Mouse (Mus musculus): ENCODE measurements around the gene Ttc28. TPM values are rescaled to one million over a fixed set of nuclear protein-coding genes. Genes with fewer than 3 reads are reported as not detected.

The Ttc28 gene
- total and polyA plus RNA-seq, 3 experiments: 1.1 to 1.8 TPM; not detected in 1

- H3K27ac ChIP-seq (ENCODE audit: control insufficient read depth, low read depth, low read length): no peak overlapping the region
- H3K4me1 ChIP-seq (ENCODE audit: control insufficient read depth in 1 of 2, insufficient read depth in 2 of 2, low read length in 2 of 2): no peaks in the 10 kb centered on the region
- no peaks in the 10 kb centered on the region for H3K36me3 ChIP-seq (ENCODE audit: control insufficient read depth in 1 of 2, insufficient read depth in 2 of 2, low read length in 2 of 2)
- DNase-seq (ENCODE audit: low read depth, low spot score): no peak
- H3K9ac ChIP-seq (ENCODE audit: control insufficient read depth, low read depth, low read length, poor library complexity, severe bottlenecking): no peak overlapping the region
- no peaks in the 10 kb centered on the region for H3K27me3 ChIP-seq (ENCODE audit: control insufficient read depth in 1 of 2, insufficient read depth in 2 of 2, low read length in 2 of 2)
- H3K79me2 ChIP-seq (ENCODE audit: control insufficient read depth, insufficient read depth, low read length, poor library complexity): no peaks in the 10 kb centered on the region
- TF ChIP-seq USF2 (IDR thresholded peaks at IDR 0.05; ENCODE audit: borderline replicate concordance in 1 of 2, insufficient read depth in 1 of 2, low read depth in 1 of 2, low read length in 2 of 2) (no peak), MXI1 (IDR thresholded peaks at IDR 0.05; ENCODE audit: low read depth, low read length) (no peak), NELFE (IDR thresholded peaks at IDR 0.05; ENCODE audit: low read depth, low read length) (no peak), POLR2AphosphoS2 (IDR thresholded peaks at IDR 0.05; ENCODE audit: low read length) (no peak)
- no peaks in the 10 kb centered on the region for H3K9me3 ChIP-seq (replicated peaks; ENCODE audit: insufficient read depth, low read length)
- no peak overlapping the region for H3K4me3 ChIP-seq (ENCODE audit: control insufficient read depth in 1 of 2, insufficient read depth in 1 of 2, low read depth in 2 of 2, low read length in 2 of 2)
These were observed 167.4 kb downstream of the Ttc28 start for GRCm38 (mm10) chr5:111046841-111047476.

- no peak for DNase-seq (ENCODE audit: low read depth, low spot score)
- TF ChIP-seq HCFC1 (IDR thresholded peaks at IDR 0.05; ENCODE audit: low read depth, low read length) (no peak), RAD21 (IDR thresholded peaks at IDR 0.05; ENCODE audit: low read depth, low read length) (no peak), SMC3 (IDR thresholded peaks at IDR 0.05; ENCODE audit: low read depth, low read length) (no peak), UBTF (IDR thresholded peaks at IDR 0.05; ENCODE audit: borderline replicate concordance, insufficient read depth, low read depth, low read length) (no peak), ZNF384 (IDR thresholded peaks at IDR 0.05; ENCODE audit: low read depth, low read length) (no peak)
- Histone ChIP-seq H3K9me3 (replicated peaks; ENCODE audit: insufficient read depth, low read length) (no peaks in the 10 kb centered on the region), H3K79me2 (ENCODE audit: control insufficient read depth, insufficient read depth, low read length, poor library complexity) (no peaks in the 10 kb centered on the region), H3K4me1 (ENCODE audit: control insufficient read depth in 1 of 2, insufficient read depth in 2 of 2, low read length in 2 of 2) (no peaks in the 10 kb centered on the region), H3K36me3 (ENCODE audit: control insufficient read depth in 1 of 2, insufficient read depth in 2 of 2, low read length in 2 of 2) (no peaks in the 10 kb centered on the region), H3K27me3 (ENCODE audit: control insufficient read depth in 1 of 2, insufficient read depth in 2 of 2, low read length in 2 of 2) (no peaks in the 10 kb centered on the region), H3K4me3 (ENCODE audit: control insufficient read depth in 1 of 2, insufficient read depth in 1 of 2, low read depth in 2 of 2, low read length in 2 of 2) (no peak overlapping the region), H3K9ac (ENCODE audit: control insufficient read depth, low read depth, low read length, poor library complexity, severe bottlenecking) (no peak overlapping the region), H3K27ac (ENCODE audit: control insufficient read depth, low read depth, low read length) (no peak overlapping the region)
These were observed 168.4 kb downstream of the Ttc28 start for GRCm38 (mm10) chr5:111048036-111048435.

- Histone ChIP-seq H3K9ac (ENCODE audit: control insufficient read depth, low read depth, low read length, poor library complexity, severe bottlenecking) (no peak overlapping the region), H3K27ac (ENCODE audit: control insufficient read depth, low read depth, low read length) (no peak overlapping the region), H3K79me2 (ENCODE audit: control insufficient read depth, insufficient read depth, low read length, poor library complexity) (no peaks in the 10 kb centered on the region), H3K36me3 (ENCODE audit: control insufficient read depth in 1 of 2, insufficient read depth in 2 of 2, low read length in 2 of 2) (no peaks in the 10 kb centered on the region), H3K4me3 (ENCODE audit: control insufficient read depth in 1 of 2, insufficient read depth in 1 of 2, low read depth in 2 of 2, low read length in 2 of 2) (no peak overlapping the region), H3K9me3 (replicated peaks; ENCODE audit: insufficient read depth, low read length) (no peaks in the 10 kb centered on the region), H3K4me1 (ENCODE audit: control insufficient read depth in 1 of 2, insufficient read depth in 2 of 2, low read length in 2 of 2) (no peaks in the 10 kb centered on the region), H3K27me3 (ENCODE audit: control insufficient read depth in 1 of 2, insufficient read depth in 2 of 2, low read length in 2 of 2) (no peaks in the 10 kb centered on the region)
- peak; percentile 8 for DNase-seq (ENCODE audit: low read depth, low spot score)
- no peak for TF ChIP-seq SMC3 (IDR thresholded peaks at IDR 0.05; ENCODE audit: low read depth, low read length)
- no peak for TF ChIP-seq ZNF384 (IDR thresholded peaks at IDR 0.05; ENCODE audit: low read depth, low read length)
- TF ChIP-seq KAT2A (conservative IDR thresholded peaks at IDR 0.05; ENCODE audit: low read depth, low read length): no peak
- no peak for TF ChIP-seq ELF1 (IDR thresholded peaks at IDR 0.05; ENCODE audit: low read depth, low read length)
- TF ChIP-seq CHD1 (IDR thresholded peaks at IDR 0.05; ENCODE audit: low read depth, low read length): no peak
- no peak for TF ChIP-seq ZKSCAN1 (IDR thresholded peaks at IDR 0.05; ENCODE audit: low read depth, low read length)
- no peak for TF ChIP-seq TAL1 (IDR thresholded peaks at IDR 0.05; ENCODE audit: low read length)
- TF ChIP-seq NRF1 (IDR thresholded peaks at IDR 0.05; ENCODE audit: insufficient read depth, low read depth, low read length, poor library complexity, severe bottlenecking): no peak
- TF ChIP-seq MYC (IDR thresholded peaks at IDR 0.05; ENCODE audit: low read depth, low read length): no peak
- no peak for TF ChIP-seq POLR2A (IDR thresholded peaks at IDR 0.05; ENCODE audit: control insufficient read depth in 1 of 2, insufficient read depth in 1 of 2, low read depth in 1 of 2, low read length in 2 of 2, poor library complexity in 1 of 2)
- no peak for TF ChIP-seq SIN3A (IDR thresholded peaks at IDR 0.05; ENCODE audit: low read length)
- no peak for TF ChIP-seq RCOR1 (IDR thresholded peaks at IDR 0.05; ENCODE audit: low read depth, low read length)
These were observed 170.0 kb downstream of the Ttc28 start for GRCm38 (mm10) chr5:111049584-111049983.

Measured in MEL (cell line).